Mouse (Mus musculus) megakaryocyte, embryonic 14.5 days (primary cell): ENCODE results near the gene Slc16a10.

Experiments
- FLI1 ChIP-seq: IDR thresholded peaks from 2 replicates; pipeline ENCODE4 v1.6.1; 2012; ENCODE audit warnings: low read length, inconsistent platforms, mixed read lengths
- GATA1 ChIP-seq: IDR thresholded peaks from 3 replicates; pipeline ENCODE4 v1.6.1; 2012; ENCODE audit warnings: mixed read lengths, low read length, inconsistent platforms, borderline replicate concordance

- TF ChIP-seq GATA1 (no peak), FLI1 (no peak)
Measured at GRCm38 (mm10) chr10:40070684-40071083, 71.4 kb downstream of the Slc16a10 start.
